Mouse (Mus musculus): ENCODE data around the gene Sox5.

Sox5 gene

GRCm38 (mm10) chr6:144044381-144044780 lies 737.4 kb downstream of the Sox5 start:
- DNase-seq (ENCODE audit: low spot score in 2 of 2), result no peak

GRCm38 (mm10) chr6:144042936-144043335 lies 738.8 kb downstream of the Sox5 start:
- no peak for DNase-seq (ENCODE audit: low spot score in 2 of 2)

- DNase-seq (ENCODE audit: low spot score in 2 of 2), result no peak
Observed at GRCm38 (mm10) chr6:144041941-144042340, 739.8 kb downstream of the Sox5 start.

- no peak for DNase-seq (ENCODE audit: low spot score in 2 of 2)
Observed at GRCm38 (mm10) chr6:144041188-144041587, 740.6 kb downstream of the Sox5 start.

- DNase-seq (ENCODE audit: low spot score in 2 of 2), result no peak
Observed at GRCm38 (mm10) chr6:144040349-144040748, 741.4 kb downstream of the Sox5 start.

- no peak for DNase-seq (ENCODE audit: low spot score in 2 of 2)
Observed at GRCm38 (mm10) chr6:144039221-144039620, 742.6 kb downstream of the Sox5 start.

- no peak for DNase-seq (ENCODE audit: low spot score in 2 of 2)
Observed at GRCm38 (mm10) chr6:144033191-144033590, 748.6 kb downstream of the Sox5 start.

GRCm38 (mm10) chr6:144016929-144017328 lies 764.8 kb downstream of the Sox5 start:
- DNase-seq (ENCODE audit: low spot score in 2 of 2), result no peak

- no peak for DNase-seq (ENCODE audit: low spot score in 2 of 2)
Observed at GRCm38 (mm10) chr6:144011880-144012524, 769.8 kb downstream of the Sox5 start.

GRCm38 (mm10) chr6:144010995-144011394 lies 770.8 kb downstream of the Sox5 start:
- DNase-seq (ENCODE audit: low spot score in 2 of 2), result no peak

GRCm38 (mm10) chr6:144010285-144010684 lies 771.5 kb downstream of the Sox5 start:
- DNase-seq (ENCODE audit: low spot score in 2 of 2), result no peak

GRCm38 (mm10) chr6:144005132-144005531 lies 776.6 kb downstream of the Sox5 start:
- DNase-seq (ENCODE audit: low spot score in 2 of 2), result no peak

- DNase-seq (ENCODE audit: low spot score in 2 of 2), result no peak
Observed at GRCm38 (mm10) chr6:143998201-143998600, 783.6 kb downstream of the Sox5 start.

- DNase-seq (ENCODE audit: low spot score in 2 of 2), result no peak
Observed at GRCm38 (mm10) chr6:143997616-143998015, 784.2 kb downstream of the Sox5 start.

GRCm38 (mm10) chr6:143995046-143995445 lies 786.7 kb downstream of the Sox5 start:
- no peak for DNase-seq (ENCODE audit: low spot score in 2 of 2)

GRCm38 (mm10) chr6:143987548-143987947 lies 794.2 kb downstream of the Sox5 start:
- DNase-seq (ENCODE audit: low spot score in 2 of 2), result no peak

GRCm38 (mm10) chr6:143980131-143980530 lies 801.6 kb downstream of the Sox5 start:
- no peak for DNase-seq (ENCODE audit: low spot score in 2 of 2)

GRCm38 (mm10) chr6:143967724-143968400 lies 813.9 kb downstream of the Sox5 start:
- no peak for DNase-seq (ENCODE audit: low spot score in 2 of 2)

- no peak for DNase-seq (ENCODE audit: low spot score in 2 of 2)
Observed at GRCm38 (mm10) chr6:143960487-143960886, 821.3 kb downstream of the Sox5 start.

- no peak for DNase-seq (ENCODE audit: low spot score in 2 of 2)
Observed at GRCm38 (mm10) chr6:143960081-143960480, 821.7 kb downstream of the Sox5 start.

GRCm38 (mm10) chr6:143958372-143958771 lies 823.4 kb downstream of the Sox5 start:
- no peak for DNase-seq (ENCODE audit: low spot score in 2 of 2)

- DNase-seq (ENCODE audit: low spot score in 2 of 2), result no peak
Observed at GRCm38 (mm10) chr6:143957063-143957462, 824.7 kb downstream of the Sox5 start.

- DNase-seq (ENCODE audit: low spot score in 2 of 2), result no peak
Observed at GRCm38 (mm10) chr6:143948553-143949308, 833.0 kb downstream of the Sox5 start.
